Mouse (Mus musculus): ENCODE data around the gene Prdx3. TPM values are rescaled to one million over a fixed set of nuclear protein-coding genes. Genes with fewer than 3 reads are reported as not detected.

Prdx3 gene
- polyA plus RNA-seq, 1 experiment from 2014 or later = 126 TPM

DNA sequence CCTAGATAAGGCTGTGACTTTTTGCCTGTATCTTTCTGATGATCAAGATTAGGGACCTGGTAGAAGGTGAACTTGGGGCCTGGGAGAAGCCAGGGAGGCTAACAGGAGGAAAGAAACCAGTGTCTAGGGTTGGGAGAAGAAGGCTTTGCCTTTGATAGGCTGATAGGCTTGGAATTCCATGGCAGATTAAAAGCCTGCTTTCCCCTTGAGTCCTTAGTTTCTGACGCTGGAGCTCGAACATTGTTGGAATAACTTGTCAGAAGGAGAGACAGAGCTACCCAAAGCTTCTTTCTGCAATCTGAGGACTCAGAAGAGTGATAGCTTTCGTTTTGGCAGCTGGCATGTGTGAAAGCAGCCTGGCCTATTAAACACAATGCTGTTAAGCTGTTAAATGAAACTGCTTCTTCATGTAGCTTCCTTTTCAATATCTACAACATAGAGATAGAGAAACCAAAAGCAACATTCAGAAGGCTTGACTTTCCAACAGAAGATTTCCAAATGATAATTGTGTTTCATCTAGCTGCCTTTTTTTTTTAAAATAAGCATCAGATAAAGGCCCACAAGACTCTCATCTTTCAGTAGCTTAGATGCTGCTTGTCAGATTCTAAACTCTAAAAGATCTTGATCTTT, 21.0 kb upstream of the Prdx3 start:
- H3K4me2 ChIP-seq (replicated peaks) = no peak overlapping the region
- no peaks in the 10 kb centered on the region for H3K36me3 ChIP-seq (replicated peaks; ENCODE audit: control insufficient read depth, insufficient read depth)
- H3K27ac ChIP-seq = no peak overlapping the region
- H3K9ac ChIP-seq = no peak overlapping the region
- DNase-seq (ENCODE audit: low spot score) = no peak
- 40% methylated on average over 3 of the region's 3 CpGs for WGBS
- no peaks in the 10 kb centered on the region for H3K27me3 ChIP-seq (ENCODE audit: control insufficient read depth, insufficient read depth, low read length)
- H3K9me3 ChIP-seq (ENCODE audit: control insufficient read depth, low read length) = no peaks in the 10 kb centered on the region
- H3K4me3 ChIP-seq (replicated peaks; ENCODE audit: low read length) = no peak overlapping the region
- H3K4me1 ChIP-seq (replicated peaks; ENCODE audit: control insufficient read depth, insufficient read depth, low read length) = peaks cover 11% of the 10 kb centered on the region
- ATAC-seq (ENCODE audit: low FRiP score) = no peak

GRCm38 (mm10) chr19:60891934-60892547, 17.7 kb upstream of the Prdx3 start:
- no peak overlapping the region for H3K27ac ChIP-seq
- H3K36me3 ChIP-seq (replicated peaks; ENCODE audit: control insufficient read depth, insufficient read depth) = no peaks in the 10 kb centered on the region
- H3K4me3 ChIP-seq (replicated peaks; ENCODE audit: low read length) = peak overlapping the region; percentile 60
- H3K4me1 ChIP-seq (replicated peaks; ENCODE audit: control insufficient read depth, insufficient read depth, low read length) = peaks cover 14% of the 10 kb centered on the region
- peak overlapping the region; percentile 65; the same call in 1 of the 2 replicates for H3K9ac ChIP-seq
- H3K9me3 ChIP-seq (ENCODE audit: control insufficient read depth, low read length) = no peaks in the 10 kb centered on the region
- ATAC-seq (ENCODE audit: low FRiP score) = no peak
- H3K27me3 ChIP-seq (ENCODE audit: control insufficient read depth, insufficient read depth, low read length) = no peaks in the 10 kb centered on the region
- 32% methylated on average over 1 of the region's 1 CpGs for WGBS
- peak; percentile 47 for DNase-seq (ENCODE audit: low spot score)
- H3K4me2 ChIP-seq (replicated peaks) = peak overlapping the region; percentile 55

DNA sequence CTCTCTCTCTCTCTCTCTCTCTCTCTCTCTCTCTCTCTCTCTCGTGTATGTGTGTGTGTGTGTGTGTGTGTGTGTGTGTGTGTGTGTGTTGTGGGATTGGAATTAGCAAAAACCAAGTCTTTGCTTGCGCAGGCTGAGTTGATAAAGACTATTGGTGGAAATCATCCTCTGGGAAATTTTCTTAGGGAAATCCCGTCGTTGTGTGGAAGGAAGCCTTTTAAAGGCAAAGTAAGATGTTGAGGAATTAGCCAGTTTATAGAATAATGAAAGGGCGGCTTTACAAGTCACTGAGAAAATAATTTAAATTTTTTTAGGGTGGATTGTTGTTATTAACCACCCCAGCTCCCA, 16.7 kb upstream of the Prdx3 start:
- no peak for DNase-seq (ENCODE audit: low spot score)
- Histone ChIP-seq H3K36me3 (replicated peaks; ENCODE audit: control insufficient read depth, insufficient read depth) (no peaks in the 10 kb centered on the region), H3K4me3 (replicated peaks; ENCODE audit: low read length) (peak overlapping the region; percentile 60), H3K27ac (no peak overlapping the region), H3K9ac (peak overlapping the region; percentile 65), H3K4me2 (replicated peaks) (peak overlapping the region; percentile 55), H3K27me3 (ENCODE audit: control insufficient read depth, insufficient read depth, low read length) (no peaks in the 10 kb centered on the region), H3K9me3 (ENCODE audit: control insufficient read depth, low read length) (no peaks in the 10 kb centered on the region), H3K4me1 (replicated peaks; ENCODE audit: control insufficient read depth, insufficient read depth, low read length) (peaks cover 14% of the 10 kb centered on the region)
- 7% methylated on average over 4 of the region's 5 CpGs for WGBS
- ATAC-seq (ENCODE audit: low FRiP score) = no peak

DNA sequence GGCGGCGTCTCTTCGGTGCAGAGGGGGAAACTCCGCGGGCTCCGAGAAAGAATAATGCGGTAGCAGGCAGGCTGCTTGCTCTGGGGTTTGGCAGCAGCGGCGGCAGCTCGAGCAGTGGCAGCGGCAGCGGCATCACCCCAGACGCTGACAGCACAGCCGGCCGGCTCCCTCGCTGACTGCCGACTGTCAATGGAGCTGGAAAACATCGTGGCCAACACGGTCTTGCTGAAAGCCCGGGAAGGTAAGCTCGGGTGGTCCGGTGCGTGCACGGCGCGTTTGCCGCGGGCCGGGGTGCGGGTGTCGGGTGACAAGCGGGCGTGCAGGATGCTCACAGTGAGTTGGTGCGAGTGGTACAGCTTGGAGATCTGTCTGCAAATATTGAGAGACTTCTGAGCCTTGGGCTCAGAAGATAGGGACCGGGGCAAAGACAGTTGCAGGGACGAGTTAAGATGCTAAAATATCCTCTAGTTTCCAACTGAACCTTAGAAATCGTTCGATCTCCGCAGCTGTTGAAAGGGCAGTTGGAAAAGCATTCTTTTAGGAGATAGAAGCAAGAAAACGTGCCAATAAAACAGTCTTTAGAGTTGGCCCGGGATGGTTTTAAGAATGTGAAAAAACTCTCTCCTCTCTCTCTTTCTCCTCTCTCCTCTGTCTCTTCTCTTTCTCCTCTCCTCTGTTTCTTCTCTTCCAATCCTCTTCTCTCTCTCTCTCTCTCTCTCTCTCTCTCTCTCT, 16.2 kb upstream of the Prdx3 start:
- peak overlapping the region; percentile 60 for H3K4me3 ChIP-seq (replicated peaks; ENCODE audit: low read length)
- no peaks in the 10 kb centered on the region for H3K36me3 ChIP-seq (replicated peaks; ENCODE audit: control insufficient read depth, insufficient read depth)
- H3K9ac ChIP-seq = peak overlapping the region; percentile 65
- peak overlapping the region; percentile 86 for H3K27ac ChIP-seq
- peak; percentile 45 for DNase-seq (ENCODE audit: low spot score)
- peak; percentile 71 for ATAC-seq (ENCODE audit: low FRiP score)
- WGBS = under 1% methylated on average over 39 of the region's 41 CpGs
- no peaks in the 10 kb centered on the region for H3K27me3 ChIP-seq (ENCODE audit: control insufficient read depth, insufficient read depth, low read length)
- H3K4me1 ChIP-seq (replicated peaks; ENCODE audit: control insufficient read depth, insufficient read depth, low read length) = peaks cover 14% of the 10 kb centered on the region
- peak overlapping the region; percentile 55 for H3K4me2 ChIP-seq (replicated peaks)
- no peaks in the 10 kb centered on the region for H3K9me3 ChIP-seq (ENCODE audit: control insufficient read depth, low read length)

DNA sequence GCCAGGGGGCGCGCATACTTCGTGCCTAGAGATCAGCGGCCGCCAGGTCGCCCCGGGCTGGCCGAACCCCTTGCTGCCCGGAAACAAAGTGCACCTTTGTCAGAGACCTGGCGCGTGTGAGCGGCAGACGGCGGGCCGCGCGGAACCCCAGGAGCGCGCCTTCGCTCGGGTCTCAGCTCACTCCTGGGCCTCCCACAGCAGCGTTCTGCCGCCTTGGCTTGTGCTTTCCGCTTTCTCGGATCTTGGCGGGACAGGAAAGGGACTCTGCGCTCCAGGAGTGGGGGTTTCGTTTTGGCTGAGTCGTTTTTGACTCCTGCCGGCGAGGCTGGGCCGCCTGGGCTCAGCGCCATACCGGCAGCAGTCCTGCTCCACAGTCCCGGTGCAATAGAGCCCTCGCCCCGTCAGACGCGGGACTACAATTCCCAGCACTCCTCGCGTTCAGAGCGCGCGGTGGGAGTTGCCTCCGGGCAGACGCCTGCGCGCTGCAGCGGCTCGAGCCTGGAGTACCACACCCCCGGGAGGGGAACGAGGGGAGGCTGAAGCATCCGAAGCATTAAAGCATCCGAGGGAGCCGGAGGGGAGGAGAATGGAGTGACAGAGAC, 15.5 kb upstream of the Prdx3 start, which contains the start of gene Grk5:
Gene Grk5, plus strand, starts transcription at position 36 of the 602 bp plus-strand sequence.
- Histone ChIP-seq H3K4me1 (replicated peaks; ENCODE audit: control insufficient read depth, insufficient read depth, low read length) (peaks cover 14% of the 10 kb centered on the region), H3K4me2 (replicated peaks) (peak within 1 kb of the TSS; percentile 55), H3K9me3 (ENCODE audit: control insufficient read depth, low read length) (no peaks in the 10 kb centered on the region), H3K36me3 (replicated peaks; ENCODE audit: control insufficient read depth, insufficient read depth) (no peaks in the 10 kb centered on the region), H3K27me3 (ENCODE audit: control insufficient read depth, insufficient read depth, low read length) (no peaks in the 10 kb centered on the region), H3K27ac (peak within 1 kb of the TSS; percentile 86), H3K9ac (peak within 1 kb of the TSS; percentile 65), H3K4me3 (replicated peaks; ENCODE audit: low read length) (peak within 1 kb of the TSS; percentile 60)
- ATAC-seq (ENCODE audit: low FRiP score) (peak; percentile 98), DNase-seq (ENCODE audit: low spot score) (peak; percentile 93)
- under 1% methylated on average over 55 of the region's 55 CpGs for WGBS

DNA sequence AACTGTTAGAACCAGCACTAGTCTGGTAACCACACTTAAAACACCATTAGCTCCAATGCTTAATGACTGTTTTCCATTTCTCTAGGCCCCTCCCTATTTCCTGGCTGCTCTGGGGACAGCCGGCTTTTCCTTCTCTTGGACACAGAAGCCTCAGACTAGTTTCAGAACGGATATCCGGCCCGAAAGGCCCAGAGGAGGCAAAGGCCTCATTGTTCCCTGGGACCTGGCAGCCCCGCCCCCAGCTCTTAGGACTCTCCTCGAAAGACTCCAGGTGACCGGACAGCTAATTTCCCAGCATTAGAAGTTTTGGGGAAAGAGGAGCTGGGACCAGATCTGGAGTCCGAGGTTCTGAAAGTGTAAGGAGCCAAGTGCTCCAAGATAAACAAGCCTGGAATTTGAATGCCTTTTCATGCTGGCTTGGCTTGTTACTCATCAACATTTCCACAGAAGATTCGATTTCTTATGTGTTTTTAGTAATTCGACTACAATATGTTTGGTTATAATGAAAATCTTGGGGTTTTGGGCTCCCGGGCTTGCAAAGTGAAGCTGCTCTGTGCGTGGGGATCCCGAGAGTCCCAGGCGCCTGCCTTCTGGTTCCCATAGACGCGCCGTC, 14.9 kb upstream of the Prdx3 start:
- DNase-seq (ENCODE audit: low spot score) = no peak
- Histone ChIP-seq H3K4me1 (replicated peaks; ENCODE audit: control insufficient read depth, insufficient read depth, low read length) (peaks cover 14% of the 10 kb centered on the region), H3K9ac (peak overlapping the region; percentile 65), H3K4me2 (replicated peaks) (peak overlapping the region; percentile 55), H3K36me3 (replicated peaks; ENCODE audit: control insufficient read depth, insufficient read depth) (no peaks in the 10 kb centered on the region), H3K4me3 (replicated peaks; ENCODE audit: low read length) (peak overlapping the region; percentile 60), H3K27ac (peak overlapping the region; percentile 86), H3K27me3 (ENCODE audit: control insufficient read depth, insufficient read depth, low read length) (no peaks in the 10 kb centered on the region), H3K9me3 (ENCODE audit: control insufficient read depth, low read length) (no peaks in the 10 kb centered on the region)
- no peak for ATAC-seq (ENCODE audit: low FRiP score)
- 5% methylated on average over 17 of the region's 17 CpGs for WGBS

DNA sequence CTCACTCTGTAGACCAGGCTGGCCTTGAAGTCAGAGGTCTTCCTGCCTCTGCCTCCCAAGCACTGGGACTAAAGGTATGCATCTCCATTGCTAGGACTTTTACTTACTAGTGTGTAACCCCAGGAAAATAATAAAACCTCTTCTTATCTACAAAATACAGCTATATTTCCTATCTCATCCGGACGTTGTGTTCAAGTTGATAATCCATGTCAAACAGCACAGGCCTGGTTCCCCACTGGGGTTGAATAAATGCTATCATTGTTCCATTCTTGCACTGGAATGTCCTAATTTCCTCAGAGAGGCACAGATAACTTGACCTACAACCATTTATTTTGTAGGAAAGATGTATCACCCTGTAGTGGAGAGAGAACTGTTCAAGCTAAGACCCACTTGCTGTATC, 13.3 kb upstream of the Prdx3 start:
- H3K9me3 ChIP-seq (ENCODE audit: control insufficient read depth, low read length) = no peaks in the 10 kb centered on the region
- H3K27ac ChIP-seq = no peak overlapping the region
- no peak for DNase-seq (ENCODE audit: low spot score)
- H3K36me3 ChIP-seq (replicated peaks; ENCODE audit: control insufficient read depth, insufficient read depth) = no peaks in the 10 kb centered on the region
- no peak overlapping the region for H3K4me3 ChIP-seq (replicated peaks; ENCODE audit: low read length)
- no peaks in the 10 kb centered on the region for H3K27me3 ChIP-seq (ENCODE audit: control insufficient read depth, insufficient read depth, low read length)
- 80% methylated on average over 2 of the region's 2 CpGs for WGBS
- no peak overlapping the region for H3K4me2 ChIP-seq (replicated peaks)
- peaks cover 14% of the 10 kb centered on the region for H3K4me1 ChIP-seq (replicated peaks; ENCODE audit: control insufficient read depth, insufficient read depth, low read length)
- no peak overlapping the region for H3K9ac ChIP-seq
- ATAC-seq (ENCODE audit: low FRiP score) = no peak

DNA sequence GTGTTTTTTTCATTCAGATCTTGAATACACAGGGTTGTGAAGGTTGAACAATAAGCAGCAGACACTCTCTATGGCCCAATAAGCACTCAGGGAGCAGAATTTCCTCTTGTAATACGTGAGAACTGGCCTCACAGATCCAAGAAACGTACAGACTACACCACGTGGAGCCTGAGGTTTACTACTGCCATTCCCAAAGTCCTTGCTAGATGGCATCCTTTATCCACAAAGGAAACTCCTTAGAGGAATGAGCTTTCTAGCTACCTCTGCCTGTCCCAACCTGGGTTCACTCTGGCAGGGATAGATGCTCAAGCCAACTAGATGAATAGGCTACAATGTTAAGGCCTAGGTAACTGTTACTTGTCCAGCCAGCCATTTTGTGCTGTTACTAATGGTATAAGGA, 8.8 kb upstream of the Prdx3 start:
- Histone ChIP-seq H3K36me3 (replicated peaks; ENCODE audit: control insufficient read depth, insufficient read depth) (no peaks in the 10 kb centered on the region), H3K9me3 (ENCODE audit: control insufficient read depth, low read length) (no peaks in the 10 kb centered on the region), H3K27me3 (ENCODE audit: control insufficient read depth, insufficient read depth, low read length) (no peaks in the 10 kb centered on the region), H3K4me2 (replicated peaks) (no peak overlapping the region), H3K27ac (no peak overlapping the region), H3K4me1 (replicated peaks; ENCODE audit: control insufficient read depth, insufficient read depth, low read length) (no peaks in the 10 kb centered on the region), H3K4me3 (replicated peaks; ENCODE audit: low read length) (no peak overlapping the region), H3K9ac (no peak overlapping the region)
- ATAC-seq (ENCODE audit: low FRiP score) (no peak), DNase-seq (ENCODE audit: low spot score) (no peak)
- WGBS = 9% methylated on average over 3 of the region's 3 CpGs

GRCm38 (mm10) chr19:60873501-60873900, 855 bp downstream of the Prdx3 start:
- ATAC-seq (ENCODE audit: low FRiP score) (no peak), DNase-seq (ENCODE audit: low spot score) (no peak)
- H3K27ac ChIP-seq = 0 out of 2 replicates have a peak overlapping the region, but pooled peaks have one; percentile 14
- H3K9ac ChIP-seq = no peak overlapping the region
- H3K9me3 ChIP-seq (ENCODE audit: control insufficient read depth, low read length) = no peaks in the 10 kb centered on the region
- WGBS = 30% methylated on average over 4 of the region's 4 CpGs
- peak overlapping the region; percentile 66 for H3K4me2 ChIP-seq (replicated peaks)
- peaks cover 23% of the 10 kb centered on the region for H3K36me3 ChIP-seq (replicated peaks; ENCODE audit: control insufficient read depth, insufficient read depth)
- peak overlapping the region; percentile 53 for H3K4me3 ChIP-seq (replicated peaks; ENCODE audit: low read length)
- peaks cover 11% of the 10 kb centered on the region; the same call in 1 of the 2 replicates for H3K4me1 ChIP-seq (replicated peaks; ENCODE audit: control insufficient read depth, insufficient read depth, low read length)
- H3K27me3 ChIP-seq (ENCODE audit: control insufficient read depth, insufficient read depth, low read length) = no peaks in the 10 kb centered on the region
